Mouse (Mus musculus) midbrain, embryonic 11.5 days (tissue): Measurements from ENCODE around the gene Fcer1g. TPM values are rescaled to one million over a fixed set of nuclear protein-coding genes. Genes with fewer than 3 reads are reported as not detected.
A peak's percentile ranks its signal among the peaks of the same experiment; 100 is the strongest.
"Not testable (repeated sequence)": the region's sequence is repeated elsewhere in the genome, so short reads cannot be mapped to it uniquely, and the experiment has no call there.

Source experiments
- ATAC-seq: fragments of 200-750 bp; cut with Nextera tagmentation; 2 replicates; pipeline ENCODE4 v1.8.0; 2017; ENCODE audit warnings: moderate TSS enrichment, moderate library complexity; ENCODE audit not compliant: low FRiP score
- DNase-seq: peaks from one replicate; pipeline ENCODE4 v3.0.0; 2015; ENCODE audit warnings: low spot score; ENCODE audit errors: missing footprints
- H3K27ac ChIP-seq: fragments of 300-500 bp; sonication (generic); 2 replicates; pipeline ENCODE4 v1.5.1; 2014; ENCODE audit warnings: low read depth, low read length
- H3K27me3 ChIP-seq: fragments of 300-500 bp; sonication (generic); 2 replicates; pipeline ENCODE4 v1.6.1; 2014; ENCODE audit warnings: mild to moderate bottlenecking, low read length, moderate library complexity, mixed read lengths; ENCODE audit not compliant: control insufficient read depth, insufficient read depth
- H3K36me3 ChIP-seq: fragments of 300-500 bp; sonication (generic); 2 replicates; pipeline ENCODE4 v1.6.1; 2014; ENCODE audit warnings: mild to moderate bottlenecking, low read length, moderate library complexity, mixed read lengths; ENCODE audit not compliant: control insufficient read depth, insufficient read depth
- H3K4me1 ChIP-seq: fragments of 300-500 bp; sonication (generic); 2 replicates; pipeline ENCODE4 v1.6.1; 2014; ENCODE audit warnings: low read length; ENCODE audit not compliant: control insufficient read depth, insufficient read depth
- H3K4me2 ChIP-seq: fragments of 300-500 bp; sonication (generic); 2 replicates; pipeline ENCODE4 v1.6.1; 2014; ENCODE audit warnings: mild to moderate bottlenecking, moderate library complexity
- H3K4me3 ChIP-seq: fragments of 300-500 bp; sonication (generic); 2 replicates; pipeline ENCODE4 v1.5.1; 2014; ENCODE audit warnings: low read depth, low read length
- H3K9ac ChIP-seq: fragments of 300-500 bp; sonication (generic); 2 replicates; pipeline ENCODE4 v1.6.1; 2014; ENCODE audit warnings: low read length
- H3K9me3 ChIP-seq: fragments of 300-500 bp; sonication (generic); 2 replicates; pipeline ENCODE4 v1.6.1; 2016; ENCODE audit warnings: low read length; ENCODE audit not compliant: control insufficient read depth
- whole genome bisulfite sequencing: fragments of 180-500 bp; shearing (Covaris S2); extraction: QIAGEN DNeasy Blood & Tissue Kit; methylation state at CpG from one replicate; pipeline ENCODE4 v1.1.7; 2014; 5-methylcytosine and 5-hydroxymethylcytosine counted together
- polyA plus RNA-seq: library from polyadenylated mRNA; unstranded; fragments of >200 nt; fragmentation: Nextera tagmentation; extraction: Ambion mirVana; gene quantifications from 2 replicates; pipeline ENCODE4 v1.2.1, GENCODE M21; 2014

Gene Fcer1g
- polyA plus RNA-seq, 1 experiment from 2014 or later: 27.3 TPM

DNA sequence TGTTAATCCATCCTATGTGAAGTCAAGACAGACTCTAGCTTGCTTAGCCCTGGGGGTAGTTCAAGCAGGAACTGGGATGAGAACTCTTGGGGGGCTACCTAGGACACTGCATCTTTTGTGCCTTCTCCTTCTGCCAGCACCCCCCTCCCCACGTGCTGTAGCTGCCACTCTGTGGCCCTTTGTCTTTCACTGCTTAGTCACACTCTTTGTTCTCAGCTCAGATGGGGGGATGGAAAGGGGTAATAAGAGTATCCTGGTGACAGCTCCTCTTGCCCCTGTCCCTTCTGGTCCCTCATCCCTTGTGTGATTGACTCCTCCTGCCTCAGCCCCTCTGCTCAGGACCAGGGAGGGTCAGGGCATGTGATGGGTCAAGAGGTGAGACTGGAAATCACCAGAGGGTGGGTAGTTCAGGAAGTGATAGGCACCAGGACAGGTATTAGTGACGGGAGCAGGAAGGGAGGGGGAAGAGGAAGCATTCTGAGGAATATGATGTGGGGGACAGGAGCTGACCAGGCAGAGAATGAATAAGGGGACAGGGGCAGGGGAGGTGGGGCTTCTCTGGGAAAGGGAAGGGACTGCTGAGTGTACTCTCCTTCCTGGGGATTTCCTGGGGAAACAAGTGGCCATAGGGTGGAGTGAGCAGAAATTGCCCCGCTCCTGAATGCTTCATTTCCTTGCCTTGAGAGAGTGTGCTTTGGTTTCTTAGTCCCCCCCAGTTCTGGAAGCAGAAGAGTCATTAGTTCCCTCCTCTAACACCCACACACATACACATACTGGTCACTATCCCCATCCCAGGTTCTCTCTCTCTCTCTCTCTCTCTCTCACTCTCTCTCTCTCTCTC lies 14.4 kb upstream of the Fcer1g start:
- no peak overlapping the region; the same call in 1 of the 2 replicates for H3K9ac ChIP-seq
- peaks cover 37% of the 10 kb centered on the region for H3K4me1 ChIP-seq
- no peak overlapping the region for H3K4me3 ChIP-seq
- DNase-seq: no peak
- H3K36me3 ChIP-seq: no peaks in the 10 kb centered on the region
- no peaks in the 10 kb centered on the region for H3K27me3 ChIP-seq
- no peaks in the 10 kb centered on the region for H3K9me3 ChIP-seq
- no peak for ATAC-seq
- H3K4me2 ChIP-seq: no peak overlapping the region
- 36% methylated on average over 3 of the region's 3 CpGs for WGBS
- H3K27ac ChIP-seq: no peak overlapping the region

DNA sequence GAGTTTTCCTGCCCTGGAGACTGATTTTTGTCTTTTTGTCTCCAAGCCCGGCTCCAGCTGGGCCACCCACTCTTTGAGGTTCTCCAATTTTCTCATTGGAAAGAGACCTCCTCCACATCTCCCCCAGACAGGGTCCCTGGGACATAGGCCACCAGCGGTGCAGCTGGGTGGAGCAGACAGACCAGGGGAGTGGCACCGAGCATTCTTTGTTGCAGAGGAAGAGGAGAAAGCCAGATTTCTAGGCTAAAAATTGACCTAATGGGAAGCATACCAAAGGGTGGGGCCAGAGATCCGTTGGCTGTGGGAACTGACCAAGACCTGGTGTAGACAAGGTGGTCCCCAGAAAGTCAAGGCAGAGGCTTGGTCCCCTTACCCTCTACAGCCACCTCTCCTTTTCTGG lies 13.8 kb upstream of the Fcer1g start:
- H3K36me3 ChIP-seq: no peaks in the 10 kb centered on the region
- peak overlapping the region; percentile 64 for H3K4me3 ChIP-seq
- peak overlapping the region; percentile 5; the same call in 1 of the 2 replicates for H3K27ac ChIP-seq
- peak overlapping the region; percentile 89 for H3K9ac ChIP-seq
- peaks cover 37% of the 10 kb centered on the region for H3K4me1 ChIP-seq
- ATAC-seq (no peak), DNase-seq (no peak)
- no peaks in the 10 kb centered on the region for H3K9me3 ChIP-seq
- peak overlapping the region; percentile 81; the same call in 1 of the 2 replicates for H3K4me2 ChIP-seq
- 22% methylated on average over 4 of the region's 4 CpGs for WGBS
- H3K27me3 ChIP-seq: no peaks in the 10 kb centered on the region

DNA sequence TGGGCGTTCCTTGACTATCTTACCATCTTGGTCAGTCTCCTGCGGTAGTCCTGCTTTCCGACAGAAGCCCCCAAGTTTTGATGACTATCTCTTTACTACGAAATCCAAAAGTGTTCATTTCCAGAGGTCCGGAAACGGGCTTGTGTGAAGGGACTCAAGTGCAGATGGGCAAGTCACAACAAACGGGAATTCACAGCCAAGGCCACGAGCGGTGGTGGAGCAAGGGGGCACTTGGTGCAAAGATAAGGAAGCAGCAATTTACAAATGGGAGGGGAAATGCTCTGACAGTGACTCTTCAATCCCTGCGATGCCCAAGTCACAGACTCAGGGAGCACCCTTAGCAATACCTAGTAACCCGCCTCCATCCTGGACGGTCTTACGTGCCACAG lies 13.3 kb upstream of the Fcer1g start:
- H3K4me1 ChIP-seq: peaks cover 37% of the 10 kb centered on the region
- H3K4me3 ChIP-seq: peak overlapping the region; percentile 64
- DNase-seq (no peak), ATAC-seq (peak; percentile 4; the same call in 1 of the 2 replicates)
- H3K36me3 ChIP-seq: peaks cover under 1% of the 10 kb centered on the region; the same call in 1 of the 2 replicates
- peak overlapping the region; percentile 89 for H3K9ac ChIP-seq
- H3K9me3 ChIP-seq: no peaks in the 10 kb centered on the region
- H3K27ac ChIP-seq: peak overlapping the region; percentile 20; the same call in 1 of the 2 replicates
- peak overlapping the region; percentile 81 for H3K4me2 ChIP-seq
- WGBS: 18% methylated on average over 13 of the region's 13 CpGs
- no peaks in the 10 kb centered on the region for H3K27me3 ChIP-seq

DNA sequence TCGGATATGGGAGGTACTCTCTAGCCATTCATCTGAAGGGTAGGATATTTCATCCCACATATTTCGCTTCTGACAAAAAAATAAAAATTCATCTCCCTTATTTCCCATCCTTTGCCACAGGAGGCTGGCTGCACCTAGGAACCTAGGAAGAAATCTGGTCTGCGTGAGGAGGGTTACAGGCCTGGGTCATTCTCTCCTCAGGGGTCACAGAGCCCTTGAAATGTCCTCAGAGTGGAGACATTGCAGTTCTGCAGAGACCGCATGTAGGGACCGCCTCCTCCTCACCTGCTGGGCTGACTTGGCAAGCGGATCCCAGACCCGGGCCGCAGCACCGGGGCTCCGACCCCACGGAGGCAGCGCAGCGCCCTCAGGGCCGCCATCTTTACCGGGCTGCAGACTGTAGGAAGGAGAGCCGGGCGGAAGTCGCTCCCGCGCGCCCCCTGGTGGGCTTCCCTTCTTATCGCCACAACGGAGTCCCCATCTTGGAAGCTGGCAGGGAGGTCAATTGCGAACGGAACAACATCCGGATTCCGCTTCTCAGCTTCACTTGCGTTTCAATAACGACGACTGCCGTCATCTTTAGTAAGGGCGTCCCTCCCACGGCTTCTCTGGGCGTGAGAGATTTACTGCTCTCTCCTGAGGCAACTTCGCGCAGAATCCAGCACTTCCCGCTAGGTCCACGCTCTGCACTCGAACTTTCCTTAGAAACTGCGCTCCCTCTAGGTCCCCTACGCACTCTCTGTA lies 12.7 kb upstream of the Fcer1g start:
- Histone ChIP-seq H3K9me3 (no peaks in the 10 kb centered on the region), H3K36me3 (peaks cover 4% of the 10 kb centered on the region; the same call in 1 of the 2 replicates), H3K9ac (peak overlapping the region; percentile 89), H3K4me1 (peaks cover 33% of the 10 kb centered on the region), H3K27me3 (no peaks in the 10 kb centered on the region), H3K4me2 (peak overlapping the region; percentile 81), H3K27ac (peak overlapping the region; percentile 20; the same call in 1 of the 2 replicates), H3K4me3 (peak overlapping the region; percentile 64)
- WGBS: under 1% methylated on average over 41 of the region's 41 CpGs
- DNase-seq (peak; percentile 100), ATAC-seq (peak; percentile 92)

DNA sequence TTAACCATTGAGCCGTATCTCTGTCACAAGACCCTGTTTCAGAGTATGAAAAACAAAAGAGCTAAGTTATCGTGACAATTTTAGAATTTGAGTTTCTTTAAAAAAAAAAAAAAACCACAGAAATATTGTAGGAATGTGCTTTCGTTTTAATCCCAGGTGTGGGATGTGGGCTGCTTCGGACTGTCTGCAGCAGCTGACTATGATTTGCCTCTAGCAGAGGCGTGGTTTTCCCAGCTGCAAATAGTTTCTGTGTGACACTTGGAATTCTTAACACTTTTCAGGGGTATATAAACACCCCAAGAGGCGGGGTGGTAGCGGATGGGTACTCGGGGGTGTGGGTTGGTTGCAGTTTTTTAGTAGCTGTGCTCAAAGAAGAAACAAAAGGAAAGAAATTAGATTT lies 11.2 kb upstream of the Fcer1g start:
- WGBS: 94% methylated on average over 8 of the region's 8 CpGs
- no peak for DNase-seq
- Histone ChIP-seq H3K4me2 (no peak overlapping the region), H3K36me3 (peaks cover 4% of the 10 kb centered on the region; the same call in 1 of the 2 replicates), H3K27ac (no peak overlapping the region), H3K9ac (no peak overlapping the region), H3K4me1 (peaks cover 21% of the 10 kb centered on the region), H3K9me3 (no peaks in the 10 kb centered on the region), H3K27me3 (no peaks in the 10 kb centered on the region), H3K4me3 (no peak overlapping the region)
- ATAC-seq: no peak

DNA sequence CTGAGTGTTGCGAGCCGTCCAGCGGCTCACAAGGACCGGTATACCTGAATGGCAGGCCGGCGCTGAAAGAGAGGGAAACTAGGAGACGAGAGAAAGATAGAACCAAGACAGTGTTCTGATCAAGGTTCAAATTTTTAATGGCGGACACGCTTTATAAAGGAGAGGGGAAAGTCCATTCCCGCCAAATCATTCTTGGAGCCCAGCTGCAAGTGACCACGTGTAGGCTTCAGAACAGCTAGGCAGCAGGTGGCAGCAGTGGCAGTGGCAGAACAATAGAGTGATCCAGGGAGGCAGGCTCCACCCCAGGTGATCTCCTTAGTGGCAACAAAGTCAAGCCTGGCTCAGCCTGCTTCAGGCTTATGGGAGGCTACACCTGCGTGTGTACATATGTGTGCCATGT lies 7.8 kb upstream of the Fcer1g start:
- H3K9ac ChIP-seq, H3K4me1 ChIP-seq, H3K4me2 ChIP-seq, H3K27me3 ChIP-seq, H3K4me3 ChIP-seq, ATAC-seq, H3K9me3 ChIP-seq, H3K27ac ChIP-seq, DNase-seq: not testable (repeated sequence)
- H3K36me3 ChIP-seq: peaks cover 16% of the 10 kb centered on the region; the same call in 1 of the 2 replicates
- WGBS: 83% methylated on average over 12 of the region's 12 CpGs

DNA sequence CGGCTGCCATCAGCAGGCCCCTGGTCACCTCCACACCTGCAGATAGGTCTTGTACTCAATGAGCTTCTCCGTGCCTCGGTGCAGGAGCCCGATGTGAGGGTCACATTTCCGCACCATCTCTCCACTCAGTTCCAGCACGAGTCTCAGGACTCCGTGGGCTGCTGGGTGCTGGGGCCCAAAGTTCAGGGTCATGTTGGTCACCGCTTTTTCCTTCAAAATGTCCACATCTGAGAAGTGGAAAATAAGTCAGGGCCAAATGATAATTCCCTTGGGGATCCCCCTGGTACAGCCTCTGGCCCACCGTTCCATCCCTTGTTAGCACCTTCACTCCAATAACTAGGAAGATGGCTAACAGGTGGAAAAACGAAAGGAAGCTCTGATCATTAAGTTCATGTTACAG lies 6.7 kb upstream of the Fcer1g start:
- no peak overlapping the region for H3K27ac ChIP-seq
- no peak overlapping the region for H3K9ac ChIP-seq
- H3K4me3 ChIP-seq: no peak overlapping the region
- no peak overlapping the region for H3K4me2 ChIP-seq
- peaks cover 21% of the 10 kb centered on the region; the same call in 1 of the 2 replicates for H3K36me3 ChIP-seq
- 94% methylated on average over 10 of the region's 10 CpGs for WGBS
- DNase-seq (no peak), ATAC-seq (no peak)
- H3K9me3 ChIP-seq: no peaks in the 10 kb centered on the region
- H3K27me3 ChIP-seq: no peaks in the 10 kb centered on the region
- H3K4me1 ChIP-seq: no peaks in the 10 kb centered on the region; the same call in 1 of the 2 replicates

DNA sequence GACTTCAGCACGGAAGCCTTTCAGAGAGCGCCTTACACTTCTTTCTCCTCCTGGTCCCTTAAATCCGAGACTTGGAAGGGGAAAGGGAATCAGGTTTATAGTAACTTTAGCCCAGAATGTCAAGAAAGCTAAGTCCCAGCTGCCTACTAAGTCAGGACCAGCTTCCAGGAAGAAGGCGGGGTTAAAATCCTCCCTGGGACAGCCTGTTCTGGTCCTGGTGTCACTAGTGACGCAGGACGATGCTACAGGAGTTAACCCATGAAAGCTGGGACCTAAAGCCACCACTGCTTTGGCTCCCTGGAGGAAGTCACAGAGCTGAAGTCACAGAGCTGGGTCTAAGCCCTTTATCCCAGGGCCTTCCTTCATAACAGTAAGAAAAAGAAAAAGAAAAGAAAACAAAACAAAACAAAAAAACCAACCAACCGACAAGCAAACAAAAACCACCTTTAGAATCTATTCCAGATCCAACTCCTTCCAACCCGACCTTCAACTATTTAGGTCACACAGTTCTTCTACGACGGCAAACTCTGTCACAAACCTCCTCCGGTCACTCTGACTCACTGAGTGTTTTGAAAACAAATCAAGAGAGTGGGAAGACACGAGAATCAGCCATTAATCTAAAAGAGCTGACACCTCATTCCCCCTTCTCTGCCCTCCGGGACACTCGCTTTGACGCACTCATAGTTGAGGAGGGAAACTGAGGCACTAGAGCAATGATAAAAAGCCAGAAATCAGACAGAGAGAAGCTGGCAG lies 6.0 kb upstream of the Fcer1g start:
- 82% methylated on average over 15 of the region's 15 CpGs for WGBS
- peaks cover 26% of the 10 kb centered on the region; the same call in 1 of the 2 replicates for H3K36me3 ChIP-seq
- no peak overlapping the region for H3K9ac ChIP-seq
- no peak overlapping the region for H3K4me2 ChIP-seq
- no peak overlapping the region for H3K4me3 ChIP-seq
- no peaks in the 10 kb centered on the region for H3K9me3 ChIP-seq
- no peaks in the 10 kb centered on the region for H3K4me1 ChIP-seq
- H3K27me3 ChIP-seq: no peaks in the 10 kb centered on the region
- no peak overlapping the region for H3K27ac ChIP-seq
- DNase-seq (no peak), ATAC-seq (no peak)
